Mouse (Mus musculus) spleen, postnatal 14 days (tissue): ENCODE measurements at regions not wholly inside any gene's neighbourhood (a gene's known extent, or its start where the extent isn't known, plus 50 kb on each side); places are given as distances from the start of the nearest gene placed in this dataset.

Experiments used
- DNase-seq, 2 experiments: peaks; one replicate each; pipeline ENCODE4 v3.0.0; 2021 to 2022; ENCODE audit warnings: low spot score in 2 of 2

- no peak for DNase-seq
Observed at GRCm38 (mm10) chr15:36380461-36381227, 626.9 kb downstream of the Zfp706 start.

GRCm38 (mm10) chr15:36378640-36379039, 628.9 kb downstream of the Zfp706 start:
- DNase-seq: no peak

- no peak for DNase-seq
Observed at GRCm38 (mm10) chr15:36376551-36376950, 631.0 kb downstream of the Zfp706 start.

- DNase-seq: no peak
Observed at GRCm38 (mm10) chr15:36375549-36375885, 632.1 kb downstream of the Zfp706 start.

GRCm38 (mm10) chr15:36374732-36375548, 632.6 kb downstream of the Zfp706 start:
- DNase-seq: peak in 1 of 2 experiments; percentile 29

GRCm38 (mm10) chr15:36373900-36374611, 633.5 kb downstream of the Zfp706 start:
- DNase-seq: no peak

- no peak for DNase-seq
Observed at GRCm38 (mm10) chr15:36373481-36373880, 634.1 kb downstream of the Zfp706 start.

GRCm38 (mm10) chr15:36371382-36371781, 636.2 kb downstream of the Zfp706 start:
- DNase-seq: no peak

- no peak for DNase-seq
Observed at GRCm38 (mm10) chr15:36370906-36371305, 636.7 kb downstream of the Zfp706 start.

- DNase-seq: no peak
Observed at GRCm38 (mm10) chr15:36367296-36367695, 640.3 kb downstream of the Zfp706 start.

- DNase-seq: no peak
Observed at GRCm38 (mm10) chr15:36364757-36365156, 642.8 kb downstream of the Zfp706 start.

GRCm38 (mm10) chr15:36364062-36364461, 643.5 kb downstream of the Zfp706 start:
- DNase-seq: no peak

GRCm38 (mm10) chr15:36362911-36363565, 644.5 kb downstream of the Zfp706 start:
- DNase-seq: no peak

GRCm38 (mm10) chr15:36361522-36362148, 645.9 kb downstream of the Zfp706 start:
- no peak for DNase-seq

- DNase-seq: peak; percentile 15 to 35
Observed at GRCm38 (mm10) chr15:36360694-36361521, 646.7 kb downstream of the Zfp706 start.

GRCm38 (mm10) chr15:36355851-36356250, 651.7 kb downstream of the Zfp706 start:
- DNase-seq: no peak

GRCm38 (mm10) chr15:36354545-36354944, 653.0 kb downstream of the Zfp706 start:
- no peak for DNase-seq

- DNase-seq: no peak
Observed at GRCm38 (mm10) chr15:36353793-36354192, 653.8 kb downstream of the Zfp706 start.

GRCm38 (mm10) chr15:36352929-36353328, 654.6 kb downstream of the Zfp706 start:
- DNase-seq: no peak

- DNase-seq: no peak
Observed at GRCm38 (mm10) chr15:36351693-36352092, 655.9 kb downstream of the Zfp706 start.
